Mouse (Mus musculus): ENCODE measurements around the gene 4930455H04Rik.

4930455H04Rik gene

GRCm38 (mm10) chr3:116966800-116967199 is 1.3 kb upstream of the 4930455H04Rik start:
- in situ Hi-C loops (cut with MboI) = no loop called here

DNA sequence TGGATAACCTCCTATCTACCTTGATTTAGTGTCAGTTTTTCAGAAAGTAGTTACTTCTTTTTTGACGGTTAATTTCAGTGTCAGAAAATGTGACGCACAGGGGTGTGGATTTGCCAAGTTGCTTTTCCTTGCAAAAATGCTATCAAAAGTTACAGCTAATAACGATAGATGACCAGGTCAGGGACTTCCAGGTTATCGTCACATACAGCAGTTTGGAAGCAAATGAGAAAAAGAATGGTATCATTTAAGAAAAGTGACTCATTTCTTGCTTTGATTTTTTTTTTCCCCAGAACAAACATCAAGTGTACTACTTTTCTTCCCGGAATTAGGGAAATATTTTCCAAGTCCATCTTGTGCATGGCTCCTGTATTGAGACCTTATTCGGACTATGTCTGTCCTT is 631 bp upstream of the 4930455H04Rik start:
- in situ Hi-C loops (cut with MboI) = no loop called here

- in situ Hi-C loops (cut with MboI) = no loop called here
These were observed 502 bp downstream of the 4930455H04Rik start, which contains the start of gene Palmd for GRCm38 (mm10) chr3:116968540-116968997. Gene Palmd, minus strand, starts transcription at chr3:116968987.

- in situ Hi-C loops (cut with MboI) = no loop called here
These were observed 936 bp downstream of the 4930455H04Rik start for GRCm38 (mm10) chr3:116969003-116969402.

DNA sequence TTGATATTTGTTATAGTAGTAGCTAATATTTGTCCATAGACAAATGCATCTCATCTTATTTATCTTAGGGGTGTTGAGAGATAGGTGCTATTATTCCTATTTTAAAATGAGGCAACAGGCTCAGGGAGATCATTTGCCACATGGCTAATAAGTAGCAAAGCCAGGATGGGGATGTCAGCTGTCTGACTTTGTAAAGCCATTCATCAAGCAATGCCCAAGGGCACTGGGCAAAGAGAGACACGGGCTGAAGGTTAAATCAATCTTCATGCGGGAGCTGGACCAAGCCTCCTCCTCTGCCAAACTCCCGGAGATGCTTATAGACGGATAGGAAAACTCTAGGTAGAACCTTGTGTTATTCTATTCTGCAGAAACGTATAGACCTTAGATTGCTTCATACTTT is 1.7 kb downstream of the 4930455H04Rik start:
- in situ Hi-C loops (cut with MboI) = no loop called here

- in situ Hi-C loops (cut with MboI) = no loop called here
These were observed 13.9 kb downstream of the 4930455H04Rik start for GRCm38 (mm10) chr3:116981811-116982575.

- in situ Hi-C loops (cut with MboI) = no loop called here
These were observed 17.0 kb downstream of the 4930455H04Rik start for GRCm38 (mm10) chr3:116985042-116985455.

GRCm38 (mm10) chr3:116985741-116986140 is 17.7 kb downstream of the 4930455H04Rik start:
- in situ Hi-C loops (cut with MboI) = no loop called here

DNA sequence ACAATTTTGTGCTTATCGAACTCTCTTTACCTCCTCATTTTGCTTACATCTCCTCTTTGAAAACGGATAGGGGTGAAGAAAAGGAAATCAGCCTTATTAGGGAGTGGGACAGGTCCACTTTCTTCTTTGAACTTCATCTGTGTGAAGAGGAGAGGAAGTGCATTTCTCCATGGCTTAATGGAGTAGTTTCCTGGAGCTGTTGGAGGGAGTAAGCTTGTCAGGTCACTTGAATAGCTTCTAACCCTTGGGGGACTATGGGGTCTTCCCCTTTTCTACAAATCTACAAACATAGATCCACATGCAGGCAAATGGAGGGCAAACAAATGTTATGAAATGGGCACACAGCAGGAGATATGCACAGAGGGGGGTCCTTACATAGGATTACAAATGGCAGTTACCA is 18.4 kb downstream of the 4930455H04Rik start:
- in situ Hi-C loops (cut with MboI) = no loop called here

GRCm38 (mm10) chr3:116988221-116988620 is 20.2 kb downstream of the 4930455H04Rik start:
- in situ Hi-C loops (cut with MboI) = no loop called here

GRCm38 (mm10) chr3:116991180-116991579 is 23.1 kb downstream of the 4930455H04Rik start:
- in situ Hi-C loops (cut with MboI) = no loop called here

DNA sequence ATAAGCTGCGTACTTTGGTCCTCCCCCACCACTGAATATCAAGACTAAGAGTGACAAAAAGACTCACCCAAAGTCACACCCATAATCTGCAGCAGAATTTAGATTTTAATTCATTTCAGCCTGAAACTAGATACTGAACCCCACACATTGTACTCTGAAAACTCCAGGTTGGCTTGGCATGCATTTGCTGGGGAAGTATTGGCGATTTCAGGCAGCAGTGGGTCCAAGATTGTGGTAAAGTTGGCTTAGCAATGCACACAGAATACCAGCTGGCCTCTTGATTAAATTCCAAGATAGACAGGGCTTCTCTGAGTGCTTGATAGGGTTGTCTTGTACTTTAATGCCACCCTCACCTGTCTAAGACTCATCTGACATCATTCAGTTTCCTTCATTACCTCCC is 24.9 kb downstream of the 4930455H04Rik start:
- in situ Hi-C loops (cut with MboI) = no loop called here

DNA sequence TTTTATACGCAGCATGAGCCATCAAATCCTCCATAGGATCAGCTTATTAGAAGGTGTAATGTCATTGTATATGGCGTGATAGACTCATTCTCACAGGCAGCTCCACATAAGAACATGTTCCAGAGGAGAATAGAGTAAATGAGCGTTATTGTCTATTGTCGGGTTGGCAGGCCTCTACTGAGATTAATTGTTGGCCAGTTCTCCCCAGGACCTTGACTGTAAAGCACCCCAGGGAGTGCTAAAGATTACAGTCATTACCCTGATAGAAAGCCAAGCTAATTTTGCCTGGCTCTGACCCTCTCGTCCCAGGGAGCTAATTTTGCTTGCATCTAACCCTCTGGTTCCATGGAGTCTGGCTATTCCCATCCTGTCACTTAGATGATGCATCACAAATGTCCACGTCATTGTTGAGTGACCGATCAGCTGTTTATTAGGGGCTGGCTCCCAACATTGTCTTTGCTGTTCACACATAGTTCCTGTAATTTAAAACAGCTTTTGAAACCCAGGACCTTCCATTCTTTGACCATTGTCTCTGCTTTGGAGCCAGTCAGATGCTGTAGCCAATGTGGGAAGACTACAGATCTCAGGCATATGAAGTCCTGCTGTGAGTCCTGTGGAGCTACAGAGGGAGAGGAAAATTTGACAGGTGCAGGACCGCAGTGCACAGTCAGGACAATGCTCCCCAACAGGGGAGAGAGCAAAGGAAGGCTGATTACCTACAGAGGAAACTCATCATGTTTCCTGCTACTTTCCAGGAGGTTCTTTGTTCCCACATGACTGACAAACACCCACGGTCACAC is 33.8 kb downstream of the 4930455H04Rik start:
- in situ Hi-C loops (cut with MboI) = no loop called here

- in situ Hi-C loops (cut with MboI) = no loop called here
These were observed 35.3 kb downstream of the 4930455H04Rik start for GRCm38 (mm10) chr3:117003379-117003778.

DNA sequence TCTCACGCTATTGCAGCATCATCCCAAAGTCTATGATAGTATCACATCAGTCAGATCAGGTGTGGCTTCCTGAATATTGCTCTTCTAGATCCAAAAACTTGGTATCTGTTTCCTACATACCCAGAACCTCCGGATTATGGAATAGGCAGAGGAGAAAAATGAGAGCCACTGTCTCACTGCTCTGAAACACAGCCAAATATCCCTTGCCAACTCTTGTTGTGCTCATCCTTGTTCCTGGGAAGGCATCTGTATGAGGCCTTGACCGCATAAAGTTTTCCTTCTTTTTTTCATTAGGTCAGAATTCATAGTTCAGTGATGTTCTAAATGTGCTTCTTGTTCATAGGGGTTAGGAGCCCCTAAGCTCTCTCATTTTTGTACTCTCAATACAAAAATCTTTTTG is 38.6 kb downstream of the 4930455H04Rik start:
- in situ Hi-C loops (cut with MboI) = no loop called here

DNA sequence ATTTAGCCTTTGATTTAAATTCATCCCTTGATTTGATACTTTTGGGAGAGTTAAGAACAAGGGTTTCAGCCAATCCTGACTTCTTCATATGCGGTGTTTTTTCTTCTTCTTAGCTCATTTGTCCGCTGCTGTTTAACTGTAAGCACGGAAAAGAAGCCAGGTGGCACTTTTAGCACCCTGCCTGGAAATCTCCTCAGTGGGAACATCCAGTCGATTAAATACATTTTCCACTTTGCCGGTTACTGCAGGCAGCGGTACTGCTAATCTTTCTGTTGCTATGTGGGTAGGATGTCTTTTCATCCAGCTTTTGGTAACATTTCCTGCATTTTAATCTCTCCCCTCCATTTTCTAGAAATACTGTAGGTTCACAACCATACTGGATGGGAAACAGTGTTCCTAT is 39.3 kb downstream of the 4930455H04Rik start:
- in situ Hi-C loops (cut with MboI) = no loop called here

DNA sequence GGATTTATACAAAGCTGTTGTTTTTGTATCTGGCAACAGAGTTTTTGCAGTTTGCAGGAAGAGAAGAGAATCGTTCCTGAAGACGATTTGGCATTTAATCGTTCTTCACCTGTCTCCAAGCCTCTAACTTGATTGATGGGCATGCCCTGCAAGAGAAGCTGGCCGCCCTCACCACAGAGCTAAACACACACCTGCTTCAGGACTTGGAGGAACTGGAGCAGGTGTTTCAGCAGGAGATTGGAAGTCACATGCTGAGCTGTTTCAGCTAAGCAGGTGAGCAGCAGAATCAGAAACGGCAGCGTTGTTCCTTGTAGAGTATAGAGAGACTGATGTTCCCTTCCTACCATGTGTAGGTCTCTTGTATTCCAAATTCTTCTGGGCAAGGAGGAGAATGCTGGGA is 42.1 kb downstream of the 4930455H04Rik start:
- in situ Hi-C loops (cut with MboI) = no loop called here

DNA sequence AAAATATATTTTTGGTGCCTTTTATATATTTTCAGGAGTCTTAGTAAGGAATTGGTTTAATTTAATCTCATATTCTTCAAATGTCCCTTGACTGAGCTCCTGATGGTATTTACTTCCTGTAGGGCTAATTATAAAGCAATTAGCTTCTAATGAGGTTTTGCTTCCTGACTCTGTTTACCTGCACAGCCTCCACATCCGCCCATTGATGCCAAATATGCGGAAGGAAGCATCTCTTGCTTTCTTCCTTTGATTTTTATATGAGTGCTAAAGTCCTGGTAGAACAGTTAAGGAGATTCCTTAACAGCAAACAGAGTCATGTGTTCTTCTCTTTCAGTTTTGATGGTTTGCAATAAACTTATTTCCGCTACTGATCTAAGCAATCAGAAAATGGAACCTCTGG is 52.3 kb downstream of the 4930455H04Rik start:
- in situ Hi-C loops (cut with MboI) = no loop called here

- in situ Hi-C loops (cut with MboI) = no loop called here
These were observed 53.8 kb downstream of the 4930455H04Rik start for GRCm38 (mm10) chr3:117021907-117022306.

DNA sequence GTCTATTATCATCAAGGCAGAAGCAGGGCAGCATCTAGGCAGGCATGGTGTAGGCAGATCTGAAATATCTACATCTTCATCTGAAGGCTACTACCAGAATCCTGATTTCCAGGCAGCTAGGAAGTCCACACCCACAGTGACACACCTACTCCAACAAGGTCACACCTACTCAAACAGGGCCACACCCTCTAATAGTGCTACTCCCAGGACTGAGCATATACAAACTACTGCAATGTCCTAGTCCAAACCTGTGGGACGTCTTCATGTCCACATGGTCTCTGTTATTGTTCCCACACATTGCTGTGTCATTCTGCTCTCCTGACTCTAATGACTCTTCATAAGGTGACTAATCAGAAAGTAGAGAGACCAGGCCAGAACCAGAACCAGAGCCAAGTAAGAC is 56.0 kb downstream of the 4930455H04Rik start:
- in situ Hi-C loops (cut with MboI) = no loop called here

- in situ Hi-C loops (cut with MboI) = no loop called here
These were observed 56.5 kb downstream of the 4930455H04Rik start for GRCm38 (mm10) chr3:117024557-117024956.

- in situ Hi-C loops (cut with MboI) = no loop called here
These were observed 57.4 kb downstream of the 4930455H04Rik start for GRCm38 (mm10) chr3:117025421-117025820.
